Mouse (Mus musculus) right cerebral cortex, adult 18-20 months (tissue): ENCODE measurements around the gene Zfp788.
"Not testable (repeated sequence)": the region's sequence is repeated elsewhere in the genome, so short reads cannot be mapped to it uniquely, and the experiment has no call there.

Experiments used
- DNase-seq: peaks from one replicate; pipeline ENCODE4 v3.0.0; 2022; ENCODE audit warnings: mixed read lengths

The Zfp788 gene

GRCm38 (mm10) chr7:41632409-41633220, at the start of gene Zfp788:
Zfp788 (plus strand) TSS chr7:41633203.
- DNase-seq: peak; percentile 98

- not testable (repeated sequence) for DNase-seq
These were observed 45.2 kb upstream of the Zfp788 start for GRCm38 (mm10) chr7:41587831-41588230.

DNA sequence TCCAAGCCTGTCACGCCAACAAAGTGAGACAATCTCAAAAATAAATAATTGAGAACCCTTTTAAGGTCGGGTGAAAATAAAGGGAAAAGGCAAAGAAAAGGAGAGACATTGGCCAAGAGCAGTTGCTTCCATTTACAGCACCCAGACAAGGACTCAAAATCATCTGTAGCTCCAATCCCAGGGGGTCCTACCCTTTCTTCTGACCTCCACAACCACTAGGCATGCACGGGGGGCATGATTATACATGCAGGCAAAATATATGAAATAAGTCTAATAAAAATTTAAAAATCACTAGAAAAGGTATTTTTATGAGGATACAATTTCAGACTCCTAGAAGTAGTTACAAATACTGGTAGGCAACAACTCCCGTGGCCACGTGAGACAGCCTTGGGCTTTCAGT, 34.4 kb upstream of the Zfp788 start:
- no peak for DNase-seq

- peak; percentile 95 for DNase-seq
These were observed 33.8 kb upstream of the Zfp788 start, which contains the start of gene 2610021A01Rik for GRCm38 (mm10) chr7:41599034-41599813. 2610021A01Rik (plus strand) TSS chr7:41599230.

GRCm38 (mm10) chr7:41599932-41600548, 33.0 kb upstream of the Zfp788 start:
- DNase-seq: peak; percentile 7

DNA sequence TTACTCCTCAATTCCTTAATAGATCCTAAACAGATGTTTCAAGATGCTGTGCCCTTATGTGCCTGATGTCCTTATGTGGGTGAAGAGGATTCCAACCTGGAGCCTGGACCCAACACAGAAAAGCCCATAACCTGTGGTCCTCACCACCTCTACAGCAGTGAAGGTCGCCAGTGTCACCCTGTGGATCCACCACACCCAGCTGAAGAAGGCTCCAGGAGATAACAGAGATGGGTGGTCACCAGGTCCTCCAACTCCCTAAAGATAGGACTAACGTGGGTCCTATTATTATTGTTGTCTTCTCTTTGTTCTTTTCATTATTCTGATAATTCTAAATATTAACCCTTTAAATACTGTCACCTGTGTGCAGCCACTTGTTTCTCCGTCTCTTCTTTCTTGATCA, 21.3 kb upstream of the Zfp788 start:
- no peak for DNase-seq

DNA sequence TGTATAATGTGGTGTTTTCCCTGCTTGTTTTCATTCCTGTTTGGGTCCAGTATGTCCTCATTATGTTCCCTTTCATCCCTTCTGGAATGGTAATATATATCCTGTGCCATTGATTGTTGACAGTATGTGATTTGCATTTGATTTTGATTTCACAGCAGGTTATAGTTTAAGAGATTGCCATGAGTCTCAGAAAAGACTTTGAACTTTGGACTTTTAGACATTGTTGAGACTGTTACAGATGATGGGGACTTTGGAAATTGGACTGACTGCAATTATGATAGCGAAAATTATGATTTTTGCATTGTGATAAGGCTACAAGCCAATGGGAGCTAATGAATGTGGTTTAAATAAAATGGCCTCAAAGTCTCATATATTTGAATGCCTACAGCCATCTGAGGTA, 16.8 kb upstream of the Zfp788 start:
- not testable (repeated sequence) for DNase-seq

DNA sequence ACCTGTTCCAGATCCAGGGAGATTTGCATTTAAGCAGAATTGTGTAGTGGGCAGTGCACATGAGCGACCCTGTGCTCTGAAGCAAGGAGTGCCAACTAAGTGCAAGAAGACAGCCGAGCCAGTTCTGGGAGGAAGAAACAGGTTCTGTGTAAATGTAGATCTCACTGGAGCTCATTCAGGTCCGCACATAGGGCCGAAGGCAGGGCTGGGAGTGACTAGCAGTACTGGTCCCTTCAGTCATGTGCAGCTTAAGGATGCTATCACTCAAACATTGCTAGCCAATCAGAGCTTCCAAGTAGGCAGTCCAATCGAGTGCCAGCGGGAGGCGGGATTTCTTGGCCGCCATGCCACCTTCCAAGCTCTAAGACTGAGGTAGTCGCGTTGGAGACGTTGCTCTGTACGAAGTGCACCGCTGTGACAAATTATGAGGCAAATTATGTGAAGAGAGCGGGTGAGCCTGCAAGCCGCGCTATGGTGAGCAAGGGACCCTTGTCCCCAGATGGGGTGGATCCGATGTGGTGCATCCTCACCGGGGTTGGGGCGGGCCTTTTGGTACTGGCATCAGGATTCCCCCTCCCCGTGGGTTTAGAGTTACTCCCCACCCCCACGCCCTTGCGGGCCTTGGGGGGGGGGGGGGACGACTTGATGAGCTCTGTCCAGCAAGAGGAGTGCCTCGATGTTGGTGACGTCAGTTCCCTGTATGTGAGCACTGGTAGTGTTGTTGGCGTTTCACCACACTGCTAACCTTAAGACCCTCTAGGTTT, 400 bp downstream of the Zfp788 start:
- DNase-seq: peak; percentile 94

DNA sequence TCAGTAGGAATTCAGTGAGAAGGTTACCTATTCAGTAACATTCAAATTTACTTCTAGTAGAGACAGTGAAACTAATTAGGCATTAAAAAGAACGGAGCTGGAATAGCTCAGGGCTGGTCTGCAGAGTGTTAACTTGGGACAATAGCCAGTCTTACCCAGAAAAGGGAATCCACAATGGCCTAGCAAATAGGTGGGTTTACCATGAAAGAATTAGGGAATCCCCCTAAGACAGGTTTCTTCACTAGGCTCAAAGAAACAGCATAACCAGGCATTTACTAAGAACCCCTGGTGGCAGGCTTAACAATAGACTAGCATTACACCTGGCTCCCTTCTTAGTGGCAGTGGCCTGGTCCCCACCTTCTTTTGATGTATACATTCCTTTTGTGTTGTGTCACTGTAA, 41.3 kb downstream of the Zfp788 start:
- DNase-seq: not testable (repeated sequence)
